Mouse (Mus musculus) testis, adult 2 months (tissue): Measurements from ENCODE around the gene Bach2.
A peak's percentile ranks its signal among the peaks of the same experiment; 100 is the strongest.

Experiments used
- CTCF ChIP-seq: fragments of 200-500 bp; IDR thresholded peaks from 2 replicates; pipeline ENCODE4 v1.5.1; 2012; ENCODE audit warnings: low read depth, mild to moderate bottlenecking, inconsistent platforms, low read length, moderate library complexity; ENCODE audit not compliant: control insufficient read depth, insufficient read depth, insufficient replicate concordance
- POLR2A ChIP-seq: fragments of 200-500 bp; IDR thresholded peaks from 2 replicates; pipeline ENCODE4 v1.6.1; 2012; ENCODE audit warnings: low read depth, mild to moderate bottlenecking, inconsistent platforms, low read length, moderate library complexity; ENCODE audit not compliant: control insufficient read depth

GRCm38 (mm10) chr4:32248236-32248635 lies 9.6 kb downstream of the Bach2 start:
- peak; percentile 94 for TF ChIP-seq CTCF
- no peak for TF ChIP-seq POLR2A
